Mouse (Mus musculus) retina, postnatal 7 days (tissue): ENCODE results near the gene Ehd1.
"Not testable (repeated sequence)": the region's sequence is repeated elsewhere in the genome, so short reads cannot be mapped to it uniquely, and the experiment has no call there.

Experiments used
- DNase-seq: peaks from one replicate; pipeline ENCODE4 v3.0.0-alpha.2; 2012; ENCODE audit warnings: low read depth, low spot score

Ehd1 gene

GRCm38 (mm10) chr19:6300402-6300841, 23.9 kb downstream of the Ehd1 start:
- no peak for DNase-seq

GRCm38 (mm10) chr19:6302114-6302513, 25.6 kb downstream of the Ehd1 start:
- DNase-seq, result no peak

GRCm38 (mm10) chr19:6302522-6302921, 26.0 kb downstream of the Ehd1 start:
- no peak for DNase-seq

- no peak for DNase-seq
These were observed 27.3 kb downstream of the Ehd1 start for GRCm38 (mm10) chr19:6303831-6304230.

- DNase-seq, result peak; percentile 87
These were observed 28.4 kb downstream of the Ehd1 start for GRCm38 (mm10) chr19:6304787-6305516.

DNA sequence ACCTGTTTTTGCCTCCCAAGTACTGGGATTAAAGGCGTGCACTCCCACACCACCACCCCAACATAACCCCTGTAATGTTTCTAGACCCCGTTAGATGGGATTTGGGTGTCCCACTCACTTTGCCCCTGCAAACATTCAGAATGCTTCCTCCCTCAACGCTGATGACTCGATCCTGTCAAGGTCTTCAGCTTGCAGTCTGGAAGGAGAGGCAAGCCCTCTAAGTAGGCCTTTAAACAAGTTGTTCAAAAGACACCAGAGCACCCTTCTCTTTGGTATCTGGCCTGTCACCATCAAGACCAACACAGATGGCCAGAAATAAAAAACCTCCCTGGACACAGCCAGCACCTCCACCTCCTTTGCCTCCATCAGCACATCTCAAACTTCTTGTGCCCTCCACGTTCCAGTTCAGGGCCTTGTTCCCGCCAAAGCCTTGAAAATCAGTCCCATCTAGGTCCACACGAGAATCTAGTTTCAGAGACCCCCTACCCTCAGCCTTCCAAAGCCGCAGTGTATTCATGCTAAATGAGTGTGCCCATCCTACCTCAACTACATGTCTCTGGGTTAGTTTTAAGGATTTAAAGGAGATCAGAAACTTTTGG, 29.1 kb downstream of the Ehd1 start:
- no peak for DNase-seq

DNA sequence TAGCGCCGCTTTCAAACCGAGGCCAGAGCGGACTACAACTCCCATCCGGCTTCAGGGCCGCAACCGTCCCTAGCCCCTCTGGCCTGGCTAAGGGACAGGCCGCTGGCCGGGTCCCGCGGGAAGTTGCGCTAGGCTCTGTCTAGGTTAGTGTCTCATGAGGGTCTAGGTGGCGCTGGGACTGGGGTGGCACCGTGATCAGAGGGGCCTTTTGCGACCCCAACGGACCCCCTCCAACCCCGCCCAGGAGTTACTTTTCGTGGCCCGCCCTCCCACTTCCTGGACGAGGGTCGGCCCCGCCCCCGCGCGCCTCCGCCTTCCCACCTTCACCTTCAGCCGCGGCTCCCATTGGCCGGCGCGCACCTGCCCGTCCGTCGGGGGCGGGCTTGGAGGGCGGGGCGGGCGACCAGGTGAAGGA, 29.6 kb downstream of the Ehd1 start, which contains the start of gene Cdc42bpg:
Cdc42bpg (plus strand) TSS at position 320 of the 415 bp plus-strand sequence.
- peak; percentile 67 for DNase-seq

GRCm38 (mm10) chr19:6306586-6306985, 30.1 kb downstream of the Ehd1 start:
- DNase-seq, result peak; percentile 78

DNA sequence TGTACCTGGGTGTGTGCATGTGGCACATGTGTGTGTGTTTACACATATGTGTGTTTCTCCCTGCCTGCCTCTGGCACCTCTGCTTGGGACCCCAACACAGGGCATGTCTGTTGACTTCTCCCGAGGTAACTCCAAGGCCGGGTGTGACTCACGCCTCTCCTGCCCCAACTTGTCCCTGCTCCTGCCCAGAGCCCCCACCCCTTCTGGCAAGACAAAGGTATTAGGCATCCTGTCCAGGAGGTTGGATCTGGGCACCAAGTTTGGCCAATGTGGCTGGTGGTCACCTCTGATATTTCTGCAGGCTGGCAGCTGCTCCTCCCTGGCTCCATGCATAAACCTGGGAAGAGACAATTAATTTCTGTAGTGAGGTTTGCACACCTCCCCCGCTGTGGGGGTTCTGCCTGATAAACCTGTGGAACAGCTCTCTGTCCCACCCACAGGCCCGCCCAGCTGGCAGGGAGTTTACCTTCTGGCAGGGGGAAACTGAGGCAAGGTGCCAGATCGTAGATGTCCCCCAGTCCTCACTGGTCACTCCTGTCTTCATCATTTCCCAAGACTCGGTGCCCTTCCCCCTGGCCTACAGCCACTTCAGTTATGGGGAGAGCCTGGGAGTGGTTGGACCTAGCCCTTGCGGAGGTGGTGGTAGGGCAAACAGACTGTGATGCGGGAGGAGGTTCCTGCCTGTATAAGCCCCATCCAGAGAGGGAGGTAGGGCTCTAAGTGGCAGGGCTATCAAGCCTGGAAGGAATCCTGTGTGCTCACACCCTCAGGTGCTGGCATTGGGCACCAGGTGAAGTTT, 31.4 kb downstream of the Ehd1 start:
- DNase-seq, result no peak

GRCm38 (mm10) chr19:6310181-6310580, 33.7 kb downstream of the Ehd1 start:
- DNase-seq, result no peak

GRCm38 (mm10) chr19:6311783-6312182, 35.3 kb downstream of the Ehd1 start:
- DNase-seq, result not testable (repeated sequence)

GRCm38 (mm10) chr19:6313796-6314195, 37.3 kb downstream of the Ehd1 start:
- DNase-seq, result no peak

DNA sequence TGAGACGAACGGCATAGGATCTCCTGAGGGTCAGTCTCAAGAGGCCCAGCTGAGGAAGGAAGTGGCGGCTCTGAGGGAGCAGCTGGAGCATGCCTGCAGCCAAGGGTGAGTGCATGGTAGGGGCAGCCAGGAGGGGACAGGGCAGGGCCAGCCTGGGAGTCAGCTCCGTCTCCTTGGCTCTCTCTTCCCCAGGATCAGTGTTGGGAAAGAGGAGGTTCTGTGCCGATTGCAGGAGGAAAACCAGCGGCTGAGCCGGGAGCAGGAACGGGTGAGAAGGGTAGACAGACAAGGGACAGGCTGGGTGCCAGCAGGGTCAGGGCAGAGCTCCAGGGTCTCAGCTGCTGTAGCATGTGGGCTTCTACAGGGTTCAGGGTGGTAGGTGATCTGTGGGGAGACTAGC, 38.0 kb downstream of the Ehd1 start:
- no peak for DNase-seq

DNA sequence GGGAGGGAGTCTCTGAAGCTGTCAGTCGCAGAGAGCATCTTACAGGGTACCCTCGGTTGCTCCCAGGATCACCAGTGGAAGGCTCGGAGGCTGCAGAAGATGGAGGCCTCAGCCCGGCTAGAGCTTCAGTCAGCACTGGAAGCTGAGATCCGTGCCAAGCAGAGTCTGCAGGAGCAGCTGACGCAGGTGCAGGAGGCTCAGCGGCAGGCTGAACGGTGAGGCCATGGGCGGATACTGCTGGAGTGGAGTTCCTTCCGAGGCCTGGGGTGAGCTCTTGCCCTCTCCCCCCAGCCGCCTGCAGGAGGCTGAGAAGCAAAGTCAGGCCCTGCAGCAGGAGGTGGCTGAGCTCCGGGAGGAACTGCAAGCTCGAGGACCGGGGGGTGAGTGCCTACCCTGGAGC, 39.0 kb downstream of the Ehd1 start:
- DNase-seq, result no peak

DNA sequence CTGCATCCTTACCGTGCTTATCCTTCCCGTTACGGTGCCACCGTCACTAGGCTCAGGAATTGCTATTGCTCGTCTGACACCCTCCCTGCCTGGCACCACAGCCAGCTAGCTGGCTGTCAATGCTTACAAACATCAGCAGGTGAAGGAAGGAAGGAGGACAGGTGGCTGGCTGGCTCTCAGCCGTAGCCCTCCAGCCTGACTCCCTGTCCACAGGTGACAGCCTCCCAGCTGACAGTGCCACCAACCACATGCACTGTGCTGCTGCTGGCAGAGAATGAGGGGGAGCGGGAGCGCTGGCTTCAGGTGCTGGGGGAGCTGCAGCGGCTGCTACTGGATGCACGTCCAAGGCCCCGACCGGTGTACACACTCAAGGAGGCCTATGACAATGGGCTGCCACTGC, 41.6 kb downstream of the Ehd1 start:
- no peak for DNase-seq

GRCm38 (mm10) chr19:6321358-6321757, 44.8 kb downstream of the Ehd1 start:
- no peak for DNase-seq

GRCm38 (mm10) chr19:6321786-6322621, 45.5 kb downstream of the Ehd1 start:
- no peak for DNase-seq

DNA sequence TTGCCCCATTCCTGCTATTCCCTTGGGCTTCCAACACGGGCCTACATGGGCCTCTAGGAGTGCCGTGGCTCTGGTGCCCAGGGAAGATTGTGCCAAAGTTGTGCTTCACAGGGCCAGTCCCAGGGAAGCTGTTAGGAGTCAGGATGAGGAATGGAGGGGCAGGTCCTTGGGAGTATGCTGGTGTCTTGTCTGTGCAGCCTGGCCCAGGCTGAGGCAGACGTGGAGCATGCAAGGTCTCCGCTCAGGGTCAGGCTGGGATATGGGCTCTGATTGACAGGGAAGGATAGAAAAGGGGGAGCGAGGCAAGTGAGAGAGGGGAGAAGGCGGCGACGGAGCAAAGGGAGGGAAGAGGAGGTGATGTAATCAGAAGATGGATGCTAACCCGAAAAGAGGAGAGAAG, 48.2 kb downstream of the Ehd1 start:
- no peak for DNase-seq

- no peak for DNase-seq
These were observed 54.7 kb downstream of the Ehd1 start for GRCm38 (mm10) chr19:6331178-6331577.

- DNase-seq, result peak; percentile 36
These were observed 55.4 kb downstream of the Ehd1 start for GRCm38 (mm10) chr19:6331719-6332516.
